Mouse (Mus musculus) bone marrow, adult 2 months (tissue): Measurements from ENCODE around the gene Tmem94.

Source experiments
- CTCF ChIP-seq: fragments of 200-500 bp; IDR thresholded peaks from 2 replicates; pipeline ENCODE4 v1.5.1; 2011; ENCODE audit warnings: low read length, control low read depth; ENCODE audit not compliant: control insufficient read depth, insufficient read depth
- POLR2A ChIP-seq: fragments of 200-500 bp; IDR thresholded peaks from 2 replicates; pipeline ENCODE4 v1.6.1; 2011; ENCODE audit warnings: low read depth, mild to moderate bottlenecking, control low read depth, low read length, borderline replicate concordance; ENCODE audit not compliant: control insufficient read depth

- TF ChIP-seq CTCF (no peak), POLR2A (peak; percentile 58; the same call in 1 of the 2 replicates)
Observed at GRCm38 (mm10) chr11:115765607-115766141, 441 bp downstream of the Tmem94 start.
